Mouse (Mus musculus) neural tube, embryonic 13.5 days (tissue): ENCODE results near the gene Acacb. TPM values are rescaled to one million over a fixed set of nuclear protein-coding genes. Genes with fewer than 3 reads are reported as not detected.

Experiments used
- ATAC-seq: fragments of 200-750 bp; cut with Nextera tagmentation; 2 replicates; pipeline ENCODE4 v1.8.0; 2017; ENCODE audit warnings: low read depth, mild to moderate bottlenecking, moderate TSS enrichment, moderate library complexity
- H3K27ac ChIP-seq: fragments of 300-500 bp; sonication (generic); replicated peaks from 2 replicates; pipeline ENCODE4 v1.5.1; 2015; ENCODE audit warnings: moderate library complexity, mild to moderate bottlenecking, inconsistent platforms
- H3K27me3 ChIP-seq: fragments of 300-500 bp; sonication (generic); 2 replicates; pipeline ENCODE4 v1.6.1; 2015; ENCODE audit warnings: mild to moderate bottlenecking, inconsistent platforms
- H3K36me3 ChIP-seq: fragments of 300-500 bp; sonication (generic); 2 replicates; pipeline ENCODE4 v1.6.1; 2015; ENCODE audit warnings: mild to moderate bottlenecking, inconsistent platforms
- H3K4me1 ChIP-seq: fragments of 300-500 bp; sonication (generic); replicated peaks from 2 replicates; pipeline ENCODE4 v1.6.1; 2015; ENCODE audit warnings: inconsistent platforms
- H3K4me2 ChIP-seq: fragments of 300-500 bp; sonication (generic); 2 replicates; pipeline ENCODE4 v1.6.1; 2015; ENCODE audit warnings: inconsistent platforms, mild to moderate bottlenecking, moderate library complexity
- H3K4me3 ChIP-seq: fragments of 300-500 bp; sonication (generic); 2 replicates; pipeline ENCODE4 v1.5.1; 2015; ENCODE audit warnings: mild to moderate bottlenecking, inconsistent platforms
- H3K9ac ChIP-seq: fragments of 300-500 bp; sonication (generic); 2 replicates; pipeline ENCODE4 v1.6.1; 2015; ENCODE audit warnings: moderate library complexity, mild to moderate bottlenecking, inconsistent platforms
- H3K9me3 ChIP-seq: fragments of 300-500 bp; sonication (generic); 2 replicates; pipeline ENCODE4 v1.6.1; 2016; ENCODE audit warnings: inconsistent platforms
- WGBS: fragments of 180-500 bp; shearing (Covaris S2); methylation state at CpG from one replicate; pipeline ENCODE4 v1.1.7; 2015; 5-methylcytosine and 5-hydroxymethylcytosine counted together
- polyA plus RNA-seq: library from polyadenylated mRNA; unstranded; fragments of >200 nt; fragmentation: Nextera tagmentation; extraction: Ambion mirVana; gene quantifications from 2 replicates; pipeline ENCODE4 v1.2.1, GENCODE M21; 2015

The Acacb gene
- 3.1 and 3.3 TPM in 2 replicates for polyA plus RNA-seq

GRCm38 (mm10) chr5:114146028-114146888, at the start of gene Acacb:
Acacb (plus strand) TSS chr5:114146535.
- H3K9ac ChIP-seq = no peak within 1 kb of the TSS; the same call in 1 of the 2 replicates
- no peaks in the 10 kb centered on the region for H3K9me3 ChIP-seq
- ATAC-seq = no peak
- WGBS = 48% methylated on average over 19 of the region's 19 CpGs
- H3K27me3 ChIP-seq = no peaks in the 10 kb centered on the region
- peak within 1 kb of the TSS; percentile 61; the same call in 1 of the 2 replicates for H3K27ac ChIP-seq
- H3K4me1 ChIP-seq = peaks cover 12% of the 10 kb centered on the region
- H3K4me2 ChIP-seq = no peak within 1 kb of the TSS
- H3K4me3 ChIP-seq = no peak within 1 kb of the TSS
- no peaks in the 10 kb centered on the region for H3K36me3 ChIP-seq

- H3K27me3 ChIP-seq = no peaks in the 10 kb centered on the region
Observed at GRCm38 (mm10) chr5:114099709-114100389, 46.5 kb upstream of the Acacb start.

GRCm38 (mm10) chr5:114100390-114101099, 45.8 kb upstream of the Acacb start:
- Histone ChIP-seq H3K9ac (peak overlapping the region; percentile 95), H3K4me3 (peak overlapping the region; percentile 96), H3K27ac (peak overlapping the region; percentile 78), H3K36me3 (peaks cover 29% of the 10 kb centered on the region), H3K9me3 (no peaks in the 10 kb centered on the region), H3K4me1 (peaks cover 22% of the 10 kb centered on the region), H3K4me2 (peak overlapping the region; percentile 80), H3K27me3 (no peaks in the 10 kb centered on the region)
- 3% methylated on average over 58 of the region's 64 CpGs for WGBS
- ATAC-seq = peak; percentile 49

More at GRCm38 (mm10) chr5:114099709-114100389, 46.5 kb upstream of the Acacb start:
- Histone ChIP-seq H3K9me3 (no peaks in the 10 kb centered on the region), H3K36me3 (peaks cover 22% of the 10 kb centered on the region; the same call in 1 of the 2 replicates), H3K4me1 (peaks cover 22% of the 10 kb centered on the region), H3K4me2 (peak overlapping the region; percentile 80), H3K4me3 (peak overlapping the region; percentile 96), H3K27ac (peak overlapping the region; percentile 78), H3K9ac (peak overlapping the region; percentile 95)
- whole genome bisulfite sequencing = 8% methylated on average over 37 of the region's 37 CpGs
- ATAC-seq = peak; percentile 92

- no peak for ATAC-seq
- WGBS = 90% methylated on average over 4 of the region's 4 CpGs
- H3K4me2 ChIP-seq = no peak overlapping the region
- H3K27ac ChIP-seq = no peak overlapping the region
- peaks cover 42% of the 10 kb centered on the region for H3K36me3 ChIP-seq
- H3K9ac ChIP-seq = no peak overlapping the region
- H3K27me3 ChIP-seq = no peaks in the 10 kb centered on the region
- 0 out of 2 replicates have a peak overlapping the region, but pooled peaks have one; percentile 96 for H3K4me3 ChIP-seq
- peaks cover 22% of the 10 kb centered on the region for H3K4me1 ChIP-seq
- no peaks in the 10 kb centered on the region for H3K9me3 ChIP-seq
Observed at GRCm38 (mm10) chr5:114101873-114102272, 44.5 kb upstream of the Acacb start.

- H3K4me2 ChIP-seq = no peak overlapping the region
- H3K4me3 ChIP-seq = no peak overlapping the region
- WGBS = 77% methylated on average over 1 of the region's 1 CpGs
- H3K27ac ChIP-seq = no peak overlapping the region
- no peak overlapping the region; the same call in 1 of the 2 replicates for H3K9ac ChIP-seq
- ATAC-seq = no peak
- no peaks in the 10 kb centered on the region for H3K9me3 ChIP-seq
- peaks cover 22% of the 10 kb centered on the region for H3K4me1 ChIP-seq
- peaks cover 51% of the 10 kb centered on the region for H3K36me3 ChIP-seq
- H3K27me3 ChIP-seq = no peaks in the 10 kb centered on the region
Observed at GRCm38 (mm10) chr5:114102807-114103206, 43.5 kb upstream of the Acacb start.

GRCm38 (mm10) chr5:114106391-114106935, 39.9 kb upstream of the Acacb start:
- Histone ChIP-seq H3K4me2 (no peak overlapping the region), H3K4me3 (no peak overlapping the region), H3K9ac (no peak overlapping the region), H3K27me3 (no peaks in the 10 kb centered on the region), H3K9me3 (no peaks in the 10 kb centered on the region), H3K4me1 (peaks cover 6% of the 10 kb centered on the region), H3K27ac (no peak overlapping the region), H3K36me3 (peaks cover 88% of the 10 kb centered on the region)
- 79% methylated on average over 16 of the region's 16 CpGs for WGBS
- no peak for ATAC-seq

- Histone ChIP-seq H3K27ac (no peak overlapping the region), H3K9ac (no peak overlapping the region), H3K4me1 (no peaks in the 10 kb centered on the region), H3K36me3 (peaks cover 97% of the 10 kb centered on the region), H3K4me2 (no peak overlapping the region), H3K9me3 (no peaks in the 10 kb centered on the region), H3K27me3 (no peaks in the 10 kb centered on the region), H3K4me3 (no peak overlapping the region)
- no peak for ATAC-seq
- 83% methylated on average over 6 of the region's 6 CpGs for WGBS
Observed at GRCm38 (mm10) chr5:114113334-114113733, 33.0 kb upstream of the Acacb start.

GRCm38 (mm10) chr5:114115030-114115429, 31.3 kb upstream of the Acacb start:
- H3K9me3 ChIP-seq = no peaks in the 10 kb centered on the region
- H3K4me3 ChIP-seq = no peak overlapping the region
- H3K36me3 ChIP-seq = peaks cover 96% of the 10 kb centered on the region
- H3K27ac ChIP-seq = no peak overlapping the region
- 85% methylated on average over 5 of the region's 5 CpGs for WGBS
- ATAC-seq = no peak
- no peak overlapping the region for H3K4me2 ChIP-seq
- H3K27me3 ChIP-seq = no peaks in the 10 kb centered on the region
- H3K4me1 ChIP-seq = no peaks in the 10 kb centered on the region
- H3K9ac ChIP-seq = no peak overlapping the region

- Histone ChIP-seq H3K9me3 (no peaks in the 10 kb centered on the region), H3K9ac (no peak overlapping the region), H3K27ac (no peak overlapping the region), H3K4me2 (no peak overlapping the region), H3K27me3 (no peaks in the 10 kb centered on the region), H3K4me1 (no peaks in the 10 kb centered on the region), H3K4me3 (no peak overlapping the region), H3K36me3 (peaks cover 96% of the 10 kb centered on the region)
- 88% methylated on average over 7 of the region's 7 CpGs for WGBS
- no peak for ATAC-seq
Observed at GRCm38 (mm10) chr5:114116586-114116985, 29.7 kb upstream of the Acacb start.

GRCm38 (mm10) chr5:114119806-114120205, 26.5 kb upstream of the Acacb start:
- H3K4me3 ChIP-seq = no peak overlapping the region

GRCm38 (mm10) chr5:114126008-114126407, 20.3 kb upstream of the Acacb start:
- no peak for ATAC-seq
- 93% methylated on average over 3 of the region's 3 CpGs for WGBS
- H3K4me1 ChIP-seq = peaks cover 16% of the 10 kb centered on the region
- no peak overlapping the region for H3K9ac ChIP-seq
- H3K4me2 ChIP-seq = no peak overlapping the region
- H3K4me3 ChIP-seq = no peak overlapping the region
- H3K27me3 ChIP-seq = no peaks in the 10 kb centered on the region
- no peak overlapping the region for H3K27ac ChIP-seq
- H3K9me3 ChIP-seq = no peaks in the 10 kb centered on the region
- H3K36me3 ChIP-seq = peaks cover 39% of the 10 kb centered on the region

More at GRCm38 (mm10) chr5:114119806-114120205, 26.5 kb upstream of the Acacb start:
- no peaks in the 10 kb centered on the region for H3K4me1 ChIP-seq
- no peak for ATAC-seq
- no peak overlapping the region for H3K4me2 ChIP-seq
- H3K27ac ChIP-seq = no peak overlapping the region
- H3K9me3 ChIP-seq = no peaks in the 10 kb centered on the region
- no peaks in the 10 kb centered on the region for H3K27me3 ChIP-seq
- peaks cover 93% of the 10 kb centered on the region for H3K36me3 ChIP-seq
- no peak overlapping the region for H3K9ac ChIP-seq
- WGBS = 90% methylated on average over 4 of the region's 4 CpGs
